Mouse (Mus musculus) cerebellum, adult 2 months (tissue): ENCODE measurements at regions not wholly inside any gene's neighbourhood (a gene's known extent, or its start where the extent isn't known, plus 50 kb on each side); places are given as distances from the start of the nearest gene placed in this dataset.

Experiments
- DNase-seq, 2 experiments: peaks; one replicate each; pipeline ENCODE4 v3.0.0; 2021
- H3K27ac ChIP-seq: fragments of 200-500 bp; 2 replicates; pipeline ENCODE4 v1.5.1; 2012; ENCODE audit warnings: low read length, control low read depth, inconsistent platforms; ENCODE audit not compliant: insufficient read depth
- H3K27me3 ChIP-seq: fragments of 200-500 bp; 2 replicates; pipeline ENCODE4 v1.6.1; 2012; ENCODE audit warnings: inconsistent platforms, mild to moderate bottlenecking, low read length, moderate library complexity; ENCODE audit not compliant: control insufficient read depth, insufficient read depth
- H3K4me1 ChIP-seq: fragments of 200-500 bp; 2 replicates; pipeline ENCODE4 v1.6.1; 2011; ENCODE audit warnings: low read length; ENCODE audit not compliant: control insufficient read depth, insufficient read depth
- H3K4me3 ChIP-seq: fragments of 200-500 bp; replicated peaks from 2 replicates; pipeline ENCODE3; 2011; ENCODE audit warnings: mild to moderate bottlenecking, low read depth, low read length, control low read depth; ENCODE audit not compliant: insufficient read depth
- CTCF ChIP-seq: fragments of 200-500 bp; IDR thresholded peaks from 2 replicates; pipeline ENCODE4 v1.5.1; 2011; ENCODE audit warnings: low read depth, mild to moderate bottlenecking, control low read depth, low read length, moderate library complexity, borderline replicate concordance; ENCODE audit not compliant: insufficient read depth
- POLR2A ChIP-seq: fragments of 200-500 bp; IDR thresholded peaks from 2 replicates; pipeline ENCODE4 v1.6.1; 2011; ENCODE audit warnings: low read length, control low read depth, borderline replicate concordance; ENCODE audit not compliant: insufficient read depth
- WGBS: fragments of 180-500 bp; shearing (Covaris S2); methylation state at CpG from one replicate; pipeline ENCODE4 v1.1.7; 2018; 5-methylcytosine and 5-hydroxymethylcytosine counted together

DNA sequence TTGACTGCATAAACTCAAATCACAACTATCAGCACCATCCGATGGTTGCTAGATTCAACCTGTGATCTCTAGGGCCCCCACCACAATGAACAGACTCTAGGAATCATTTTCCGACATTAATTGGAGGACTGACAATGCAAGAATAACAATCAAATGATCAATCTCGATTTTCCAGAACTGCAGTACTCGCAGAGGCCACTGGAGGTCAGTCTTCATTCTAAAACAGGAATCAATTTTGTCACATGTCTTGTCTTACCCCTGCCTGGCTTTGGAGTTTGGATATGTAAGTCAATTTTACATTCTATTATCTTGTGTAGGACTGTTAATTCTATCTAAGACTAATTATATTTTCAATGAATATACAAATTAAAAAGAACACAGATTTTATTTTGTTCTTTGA, 1167.2 kb upstream of the Celf2 start:
- no peak overlapping the region for H3K4me3 ChIP-seq
- no peaks in the 10 kb centered on the region for H3K4me1 ChIP-seq
- no peaks in the 10 kb centered on the region for H3K27me3 ChIP-seq
- TF ChIP-seq POLR2A (no peak), CTCF (no peak; the same call in 1 of the 2 replicates)
- H3K27ac ChIP-seq, result no peak overlapping the region
- peak in 1 of 2 experiments; percentile 9 for DNase-seq
- WGBS, result 17% methylated on average over 4 of the region's 4 CpGs

DNA sequence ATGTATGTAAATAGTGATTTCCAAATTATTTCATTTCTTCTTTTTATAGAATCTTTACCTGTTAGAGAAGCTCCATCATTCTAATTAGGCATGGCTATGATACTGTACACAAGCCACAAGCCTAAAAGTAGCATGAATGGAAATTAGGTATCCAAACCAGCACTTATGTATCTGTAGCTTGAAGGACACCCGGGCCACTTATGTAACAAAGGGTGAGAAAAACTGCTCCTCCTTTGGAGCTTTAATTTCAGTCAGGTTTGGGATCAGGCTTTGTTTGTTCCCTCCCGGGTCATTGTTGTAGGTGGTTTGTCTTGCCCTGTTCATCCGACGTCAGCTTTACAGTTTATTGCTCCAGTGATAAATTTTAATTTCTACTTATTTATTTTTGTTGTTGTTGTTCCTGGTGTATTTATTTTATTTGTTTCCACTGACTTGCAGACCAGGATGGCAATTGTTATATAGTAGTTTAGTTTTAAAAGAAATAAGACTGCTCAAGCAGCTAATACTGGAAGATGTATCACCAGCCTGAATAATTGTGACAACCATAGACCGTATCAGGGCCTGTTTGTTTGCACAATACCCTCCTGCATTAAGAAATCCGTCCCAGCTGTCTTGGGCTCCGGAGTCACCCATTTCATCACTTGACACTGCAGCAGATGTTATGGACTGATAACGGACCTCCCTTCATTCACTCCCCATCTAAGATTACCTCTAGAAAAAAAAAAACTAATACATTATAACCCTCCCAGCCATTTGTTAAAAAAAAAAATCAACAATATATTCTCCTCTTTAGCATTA, 1181.7 kb upstream of the Celf2 start:
- WGBS, result 74% methylated on average over 8 of the region's 8 CpGs
- DNase-seq, result no peak
- H3K4me3 ChIP-seq, result no peak overlapping the region
- H3K27ac ChIP-seq, result no peak overlapping the region
- TF ChIP-seq POLR2A (no peak), CTCF (no peak)
- H3K27me3 ChIP-seq, result no peaks in the 10 kb centered on the region
- H3K4me1 ChIP-seq, result no peaks in the 10 kb centered on the region

DNA sequence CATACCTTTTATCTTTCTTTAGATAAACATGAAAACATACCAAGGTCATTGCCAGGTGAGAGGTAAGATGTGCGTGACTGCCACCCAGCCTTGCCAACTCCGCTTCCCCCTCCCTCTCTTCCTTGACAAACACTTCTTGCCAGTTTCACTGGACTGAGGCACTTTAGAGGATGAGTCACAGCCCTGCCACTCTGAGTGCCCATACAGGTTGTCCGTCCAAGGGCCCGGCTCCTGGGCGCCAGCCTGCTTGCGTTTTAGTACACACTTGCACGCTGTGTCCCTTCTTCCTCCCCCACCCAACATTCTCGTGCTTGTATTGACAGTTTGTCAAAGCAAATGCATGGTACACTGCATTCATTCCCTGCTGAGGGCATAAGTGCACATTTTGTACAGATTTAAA, 1151.7 kb upstream of the 4930412O13Rik start:
- WGBS, result 73% methylated on average over 8 of the region's 8 CpGs
- Histone ChIP-seq H3K4me1 (no peaks in the 10 kb centered on the region), H3K27ac (no peak overlapping the region), H3K27me3 (no peaks in the 10 kb centered on the region), H3K4me3 (no peak overlapping the region)
- DNase-seq, result no peak
- TF ChIP-seq POLR2A (no peak), CTCF (no peak)

DNA sequence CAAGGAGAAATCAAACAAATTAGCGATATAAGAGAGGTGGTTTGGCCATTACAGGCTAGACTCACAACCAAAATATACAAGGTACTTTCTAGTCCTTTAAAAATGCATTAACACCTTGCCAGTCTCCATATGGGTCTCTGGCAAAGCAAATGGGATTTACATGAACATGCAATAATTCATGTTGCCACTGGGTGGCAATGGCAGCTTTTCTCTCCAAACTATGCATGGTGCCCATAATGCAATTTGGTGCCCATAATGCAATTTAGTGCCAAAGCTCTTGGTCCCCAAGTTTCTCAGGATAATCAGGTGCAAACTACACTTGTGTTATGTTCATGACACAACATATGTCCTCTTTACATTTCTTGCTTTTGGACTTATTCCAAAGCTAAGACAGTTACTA, 1126.9 kb upstream of the 4930412O13Rik start:
- DNase-seq, result peak; percentile 8 to 19
- Histone ChIP-seq H3K4me3 (no peak overlapping the region), H3K4me1 (no peaks in the 10 kb centered on the region), H3K27ac (no peak overlapping the region), H3K27me3 (no peaks in the 10 kb centered on the region)
- TF ChIP-seq CTCF, result peak; percentile 51; the same call in 1 of the 2 replicates
- no peak for TF ChIP-seq POLR2A
- WGBS, result 23% methylated on average over 1 of the region's 1 CpGs

DNA sequence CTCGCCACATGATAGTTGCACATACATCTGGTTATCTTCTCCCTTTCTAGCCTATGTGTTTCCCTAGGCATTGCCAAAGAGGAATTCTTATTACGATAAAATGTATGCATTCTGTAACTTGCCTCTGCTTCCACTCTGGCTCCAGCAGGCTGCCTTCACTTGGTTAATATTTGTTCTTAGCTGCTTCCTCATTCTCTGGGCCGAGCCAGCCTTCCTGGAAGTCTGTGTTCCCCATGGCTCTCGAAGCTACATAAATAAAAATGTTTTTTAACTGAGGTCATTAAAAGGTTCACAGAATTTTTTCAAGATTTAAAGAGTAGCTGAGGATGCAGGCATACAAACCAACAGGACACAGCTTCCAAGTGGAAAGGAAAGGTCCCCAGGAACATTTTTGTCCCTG, 1124.5 kb upstream of the 4930412O13Rik start:
- DNase-seq, result no peak
- TF ChIP-seq POLR2A (no peak), CTCF (no peak)
- no peak overlapping the region for H3K4me3 ChIP-seq
- no peaks in the 10 kb centered on the region for H3K4me1 ChIP-seq
- no peak overlapping the region for H3K27ac ChIP-seq
- WGBS, result 83% methylated on average over 4 of the region's 4 CpGs
- H3K27me3 ChIP-seq, result no peaks in the 10 kb centered on the region

DNA sequence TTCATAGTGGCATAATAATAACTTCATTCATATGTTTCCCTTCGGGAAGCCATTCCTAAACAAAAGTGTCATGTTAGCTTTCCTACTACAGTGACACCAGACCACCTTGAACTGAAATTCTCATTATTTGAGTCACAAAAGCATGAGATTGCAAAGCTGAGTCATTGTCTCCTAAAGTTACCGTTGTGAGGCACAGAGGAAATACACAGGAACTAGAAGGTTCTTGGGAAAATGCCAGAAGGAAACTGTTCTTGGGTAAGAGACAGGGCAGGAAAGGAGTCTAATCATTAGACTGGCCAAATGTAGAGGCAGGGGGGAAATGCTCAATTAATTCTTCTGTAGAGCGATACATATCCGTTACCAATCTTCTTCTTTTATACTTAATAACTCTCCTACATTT, 1110.4 kb upstream of the 4930412O13Rik start:
- H3K4me3 ChIP-seq, result no peak overlapping the region
- WGBS, result 60% methylated on average over 4 of the region's 4 CpGs
- no peak for DNase-seq
- no peak overlapping the region for H3K27ac ChIP-seq
- no peaks in the 10 kb centered on the region for H3K4me1 ChIP-seq
- no peaks in the 10 kb centered on the region for H3K27me3 ChIP-seq
- TF ChIP-seq CTCF (no peak), POLR2A (no peak)

DNA sequence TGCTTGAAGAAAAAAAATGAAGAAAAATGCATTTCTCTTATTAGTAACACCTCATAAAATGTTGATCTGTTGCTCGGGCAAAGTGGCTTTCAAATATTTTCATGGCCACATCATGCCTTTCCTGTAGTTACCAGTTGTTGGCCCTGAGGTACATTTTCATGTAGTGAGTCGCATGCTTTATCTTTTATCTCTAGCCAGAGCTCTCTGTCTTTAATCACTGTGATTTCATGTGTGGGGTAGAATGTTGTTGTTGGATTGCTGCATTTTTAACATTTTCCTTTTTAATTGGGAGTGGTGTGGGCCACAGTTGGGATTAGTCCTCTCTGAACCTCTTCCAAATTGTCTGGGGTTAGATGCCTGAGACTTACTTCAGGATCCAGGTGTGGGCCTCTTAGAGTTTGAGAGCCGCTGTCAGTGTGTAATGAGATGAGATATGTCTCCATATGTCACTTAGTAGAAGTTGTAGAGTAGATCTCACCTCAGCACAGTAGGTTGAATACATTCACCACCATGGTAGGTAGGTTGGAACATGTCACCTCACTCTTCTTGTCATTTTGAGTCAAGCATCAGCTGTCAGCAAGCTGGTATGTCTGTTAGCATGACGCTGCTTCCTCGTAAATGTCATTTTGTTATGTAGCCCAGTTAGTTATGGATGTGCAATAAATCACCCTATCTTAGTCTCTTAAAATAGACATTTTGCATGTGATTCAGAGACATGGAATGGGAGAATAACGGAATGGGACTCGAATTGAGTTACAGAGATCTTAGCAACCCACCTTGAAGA, 1099.7 kb upstream of the 4930412O13Rik start:
- no peaks in the 10 kb centered on the region for H3K27me3 ChIP-seq
- TF ChIP-seq POLR2A, result no peak
- TF ChIP-seq CTCF, result no peak
- WGBS, result 88% methylated on average over 7 of the region's 7 CpGs
- no peak for DNase-seq
- no peaks in the 10 kb centered on the region for H3K4me1 ChIP-seq
- no peak overlapping the region for H3K27ac ChIP-seq
- H3K4me3 ChIP-seq, result no peak overlapping the region
